Mouse (Mus musculus) embryonic facial prominence, embryonic 12.5 days (tissue): ENCODE results near the gene Atp5d. TPM values are rescaled to one million over a fixed set of nuclear protein-coding genes. Genes with fewer than 3 reads are reported as not detected.

ENCODE experiments used
- ATAC-seq: fragments of 200-750 bp; cut with Nextera tagmentation; 2 replicates; pipeline ENCODE4 v1.8.0; 2017; ENCODE audit not compliant: insufficient number of reproducible peaks, insufficient read depth, low FRiP score, low TSS enrichment
- H3K27ac ChIP-seq: fragments of 300-500 bp; sonication (generic); 2 replicates; pipeline ENCODE4 v1.5.1; 2016; ENCODE audit warnings: mild to moderate bottlenecking
- H3K27me3 ChIP-seq: fragments of 300-500 bp; sonication (generic); 2 replicates; pipeline ENCODE4 v1.6.1; 2016; ENCODE audit warnings: mild to moderate bottlenecking, moderate library complexity
- H3K36me3 ChIP-seq: fragments of 300-500 bp; sonication (generic); 2 replicates; pipeline ENCODE4 v1.6.1; 2016; ENCODE audit warnings: mild to moderate bottlenecking
- H3K4me1 ChIP-seq: fragments of 300-500 bp; sonication (generic); 2 replicates; pipeline ENCODE4 v1.6.1; 2016
- H3K4me2 ChIP-seq: fragments of 300-500 bp; sonication (generic); replicated peaks from 2 replicates; pipeline ENCODE4 v1.6.1; 2016; ENCODE audit warnings: mild to moderate bottlenecking, moderate library complexity
- H3K4me3 ChIP-seq: fragments of 300-500 bp; sonication (generic); 2 replicates; pipeline ENCODE4 v1.5.1; 2016; ENCODE audit warnings: mild to moderate bottlenecking
- H3K9ac ChIP-seq: fragments of 300-500 bp; sonication (generic); 2 replicates; pipeline ENCODE4 v1.6.1; 2016; ENCODE audit warnings: mild to moderate bottlenecking, moderate library complexity
- H3K9me3 ChIP-seq: fragments of 300-500 bp; sonication (generic); 2 replicates; pipeline ENCODE4 v1.6.1; 2016; ENCODE audit warnings: mild to moderate bottlenecking, moderate library complexity
- WGBS: fragments of 180-500 bp; shearing (Covaris S2); methylation state at CpG from one replicate; pipeline ENCODE4 v1.1.7; 2016; 5-methylcytosine and 5-hydroxymethylcytosine counted together
- polyA plus RNA-seq: library from polyadenylated mRNA; unstranded; fragments of >200 nt; fragmentation: Nextera tagmentation; extraction: Ambion mirVana; gene quantifications from 2 replicates; pipeline ENCODE4 v1.2.1, GENCODE M21; 2016

The Atp5d gene
- 457 and 481 TPM in 2 replicates for polyA plus RNA-seq

GRCm38 (mm10) chr10:80138553-80139438 is at the start of gene Atp5d:
Gene Atp5d (plus strand): TSS chr10:80138632.
- WGBS: under 1% methylated on average over 85 of the region's 94 CpGs

GRCm38 (mm10) chr10:80089146-80089545 is 49.3 kb upstream of the Atp5d start:
- Histone ChIP-seq H3K9me3 (no peaks in the 10 kb centered on the region), H3K4me2 (no peak overlapping the region), H3K27ac (no peak overlapping the region), H3K4me3 (no peak overlapping the region), H3K36me3 (peaks cover 9% of the 10 kb centered on the region; the same call in 1 of the 2 replicates), H3K4me1 (no peaks in the 10 kb centered on the region), H3K9ac (no peak overlapping the region), H3K27me3 (no peaks in the 10 kb centered on the region)
- ATAC-seq: no peak
- 55% methylated on average over 4 of the region's 4 CpGs for WGBS

More at GRCm38 (mm10) chr10:80138553-80139438, at the start of gene Atp5d:
- H3K36me3 ChIP-seq: peaks cover 15% of the 10 kb centered on the region
- peak within 1 kb of the TSS; percentile 94 for H3K9ac ChIP-seq
- H3K27me3 ChIP-seq: peaks cover 41% of the 10 kb centered on the region
- H3K4me2 ChIP-seq: peak within 1 kb of the TSS; percentile 96
- H3K4me3 ChIP-seq: peak within 1 kb of the TSS; percentile 81
- peaks cover 37% of the 10 kb centered on the region for H3K4me1 ChIP-seq
- no peak for ATAC-seq
- H3K9me3 ChIP-seq: no peaks in the 10 kb centered on the region
- H3K27ac ChIP-seq: peak within 1 kb of the TSS; percentile 77

- no peak for ATAC-seq
- Histone ChIP-seq H3K4me1 (no peaks in the 10 kb centered on the region), H3K4me3 (no peak overlapping the region), H3K36me3 (no peaks in the 10 kb centered on the region), H3K9me3 (no peaks in the 10 kb centered on the region), H3K9ac (no peak overlapping the region), H3K27me3 (no peaks in the 10 kb centered on the region), H3K4me2 (no peak overlapping the region), H3K27ac (no peak overlapping the region)
- 91% methylated on average over 6 of the region's 6 CpGs for WGBS
These were observed 46.9 kb upstream of the Atp5d start for GRCm38 (mm10) chr10:80091527-80091926.

- Histone ChIP-seq H3K9me3 (no peaks in the 10 kb centered on the region), H3K27me3 (no peaks in the 10 kb centered on the region), H3K4me3 (no peak overlapping the region), H3K9ac (no peak overlapping the region), H3K4me2 (no peak overlapping the region), H3K4me1 (peaks cover 9% of the 10 kb centered on the region), H3K27ac (no peak overlapping the region), H3K36me3 (no peaks in the 10 kb centered on the region)
- ATAC-seq: no peak
- WGBS: 90% methylated on average over 5 of the region's 5 CpGs
These were observed 45.7 kb upstream of the Atp5d start for GRCm38 (mm10) chr10:80092690-80093089.

GRCm38 (mm10) chr10:80094085-80094484 is 44.3 kb upstream of the Atp5d start:
- WGBS: 93% methylated on average over 6 of the region's 6 CpGs
- no peak overlapping the region for H3K4me2 ChIP-seq
- no peaks in the 10 kb centered on the region for H3K9me3 ChIP-seq
- no peaks in the 10 kb centered on the region for H3K27me3 ChIP-seq
- no peak overlapping the region for H3K9ac ChIP-seq
- H3K4me3 ChIP-seq: no peak overlapping the region
- no peaks in the 10 kb centered on the region for H3K36me3 ChIP-seq
- no peak overlapping the region for H3K27ac ChIP-seq
- H3K4me1 ChIP-seq: peaks cover 12% of the 10 kb centered on the region
- no peak for ATAC-seq

- H3K27ac ChIP-seq: no peak overlapping the region
- no peaks in the 10 kb centered on the region for H3K9me3 ChIP-seq
- H3K4me3 ChIP-seq: no peak overlapping the region
- H3K4me1 ChIP-seq: peaks cover 12% of the 10 kb centered on the region
- ATAC-seq: no peak
- no peak overlapping the region for H3K9ac ChIP-seq
- WGBS: 78% methylated on average over 3 of the region's 3 CpGs
- H3K4me2 ChIP-seq: no peak overlapping the region
- H3K27me3 ChIP-seq: no peaks in the 10 kb centered on the region
- H3K36me3 ChIP-seq: no peaks in the 10 kb centered on the region
These were observed 43.7 kb upstream of the Atp5d start for GRCm38 (mm10) chr10:80094684-80095083.

- no peak overlapping the region for H3K9ac ChIP-seq
These were observed 42.9 kb upstream of the Atp5d start for GRCm38 (mm10) chr10:80095547-80095946.

GRCm38 (mm10) chr10:80097275-80097674 is 41.2 kb upstream of the Atp5d start:
- no peaks in the 10 kb centered on the region for H3K36me3 ChIP-seq
- H3K4me1 ChIP-seq: peaks cover 24% of the 10 kb centered on the region
- 0 out of 2 replicates have a peak overlapping the region, but pooled peaks have one; percentile 12 for H3K4me2 ChIP-seq
- no peaks in the 10 kb centered on the region for H3K9me3 ChIP-seq
- no peak overlapping the region for H3K4me3 ChIP-seq
- ATAC-seq: no peak
- 13% methylated on average over 7 of the region's 7 CpGs for WGBS
- H3K9ac ChIP-seq: 0 out of 2 replicates have a peak overlapping the region, but pooled peaks have one; percentile 20
- no peak overlapping the region for H3K27ac ChIP-seq
- no peaks in the 10 kb centered on the region for H3K27me3 ChIP-seq

More at GRCm38 (mm10) chr10:80095547-80095946, 42.9 kb upstream of the Atp5d start:
- Histone ChIP-seq H3K9me3 (no peaks in the 10 kb centered on the region), H3K27me3 (no peaks in the 10 kb centered on the region), H3K4me2 (no peak overlapping the region), H3K4me1 (peaks cover 15% of the 10 kb centered on the region), H3K4me3 (no peak overlapping the region), H3K27ac (peak overlapping the region; percentile 31; the same call in 1 of the 2 replicates), H3K36me3 (no peaks in the 10 kb centered on the region)
- WGBS: 75% methylated on average over 5 of the region's 5 CpGs
- ATAC-seq: no peak

GRCm38 (mm10) chr10:80098630-80099029 is 39.8 kb upstream of the Atp5d start:
- ATAC-seq: no peak
- Histone ChIP-seq H3K4me3 (no peak overlapping the region), H3K9me3 (no peaks in the 10 kb centered on the region), H3K4me1 (peaks cover 28% of the 10 kb centered on the region), H3K36me3 (no peaks in the 10 kb centered on the region), H3K27me3 (no peaks in the 10 kb centered on the region), H3K27ac (no peak overlapping the region), H3K4me2 (no peak overlapping the region), H3K9ac (no peak overlapping the region)
- 92% methylated on average over 5 of the region's 5 CpGs for WGBS

- H3K9ac ChIP-seq: no peak overlapping the region
- H3K36me3 ChIP-seq: no peaks in the 10 kb centered on the region
- H3K4me1 ChIP-seq: peaks cover 28% of the 10 kb centered on the region
- H3K4me2 ChIP-seq: peak overlapping the region; percentile 88
- no peaks in the 10 kb centered on the region for H3K27me3 ChIP-seq
- no peak overlapping the region for H3K27ac ChIP-seq
- H3K4me3 ChIP-seq: 0 out of 2 replicates have a peak overlapping the region, but pooled peaks have one; percentile 83
- WGBS: 61% methylated on average over 11 of the region's 11 CpGs
- no peaks in the 10 kb centered on the region for H3K9me3 ChIP-seq
- no peak for ATAC-seq
These were observed 37.5 kb upstream of the Atp5d start for GRCm38 (mm10) chr10:80100982-80101381.

GRCm38 (mm10) chr10:80102216-80102915 is 36.1 kb upstream of the Atp5d start:
- Histone ChIP-seq H3K36me3 (no peaks in the 10 kb centered on the region), H3K27me3 (no peaks in the 10 kb centered on the region), H3K27ac (peak overlapping the region; percentile 54; the same call in 1 of the 2 replicates), H3K4me2 (peak overlapping the region; percentile 88), H3K4me1 (peaks cover 22% of the 10 kb centered on the region), H3K9me3 (no peaks in the 10 kb centered on the region), H3K9ac (peak overlapping the region; percentile 79), H3K4me3 (peak overlapping the region; percentile 83)
- WGBS: 1% methylated on average over 52 of the region's 59 CpGs
- peak; percentile 81 for ATAC-seq
